Mouse (Mus musculus) right cerebral cortex, postnatal 25 days (tissue): ENCODE data around the gene Klk4.

Source experiments
- DNase-seq: peaks from one replicate; pipeline ENCODE4 v3.0.0; 2022

The Klk4 gene

DNA sequence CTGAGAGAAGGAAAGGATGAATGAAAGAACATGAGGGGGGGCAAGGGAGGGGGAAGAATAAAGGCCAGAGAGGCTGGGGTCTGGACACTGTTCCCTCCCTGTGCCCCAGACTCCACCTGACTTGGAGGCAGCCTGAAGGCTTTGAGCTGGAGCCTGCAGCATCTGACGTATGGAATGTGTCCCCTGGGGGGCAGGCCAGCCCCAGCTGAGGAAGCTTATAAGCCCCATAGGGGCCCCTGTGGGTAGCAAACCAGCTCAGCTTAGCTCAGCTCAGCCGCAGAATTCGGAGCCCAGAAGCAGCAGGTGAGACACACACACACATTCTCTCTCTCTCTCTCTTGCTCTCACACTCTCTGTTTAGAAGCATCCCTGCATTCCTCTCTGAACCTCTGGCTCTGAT, at the start of gene Klk4:
TSS of gene Klk4 (plus strand) at position 249 of the 400 bp plus-strand sequence.
- no peak for DNase-seq

- DNase-seq = no peak
Observed at GRCm38 (mm10) chr7:43841701-43842100, 39.3 kb upstream of the Klk4 start, which contains the start of gene Klk5. Gene Klk5, plus strand, starts transcription at chr7:43841971.

- DNase-seq = no peak
Observed at GRCm38 (mm10) chr7:43843801-43844200, 37.2 kb upstream of the Klk4 start.

DNA sequence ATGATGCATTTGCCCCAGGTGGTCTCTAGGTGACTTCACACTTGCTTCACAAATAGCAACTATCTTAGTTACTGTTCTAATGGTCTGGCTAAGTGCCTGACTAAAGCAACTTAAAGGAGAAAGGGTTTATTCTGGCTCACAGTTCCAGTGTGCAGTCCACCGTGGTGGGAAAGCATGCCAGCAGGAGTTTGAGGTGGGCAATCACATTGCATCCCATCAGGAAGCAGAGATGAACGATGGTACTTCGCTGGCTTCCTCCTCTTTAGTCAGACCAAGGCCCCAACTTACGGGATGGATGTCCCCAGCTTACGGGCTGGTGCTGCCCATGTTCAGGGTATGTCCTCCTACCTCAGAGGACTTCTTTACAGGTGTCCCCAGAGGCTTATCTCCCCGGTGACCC, 29.3 kb upstream of the Klk4 start:
- no peak for DNase-seq

DNA sequence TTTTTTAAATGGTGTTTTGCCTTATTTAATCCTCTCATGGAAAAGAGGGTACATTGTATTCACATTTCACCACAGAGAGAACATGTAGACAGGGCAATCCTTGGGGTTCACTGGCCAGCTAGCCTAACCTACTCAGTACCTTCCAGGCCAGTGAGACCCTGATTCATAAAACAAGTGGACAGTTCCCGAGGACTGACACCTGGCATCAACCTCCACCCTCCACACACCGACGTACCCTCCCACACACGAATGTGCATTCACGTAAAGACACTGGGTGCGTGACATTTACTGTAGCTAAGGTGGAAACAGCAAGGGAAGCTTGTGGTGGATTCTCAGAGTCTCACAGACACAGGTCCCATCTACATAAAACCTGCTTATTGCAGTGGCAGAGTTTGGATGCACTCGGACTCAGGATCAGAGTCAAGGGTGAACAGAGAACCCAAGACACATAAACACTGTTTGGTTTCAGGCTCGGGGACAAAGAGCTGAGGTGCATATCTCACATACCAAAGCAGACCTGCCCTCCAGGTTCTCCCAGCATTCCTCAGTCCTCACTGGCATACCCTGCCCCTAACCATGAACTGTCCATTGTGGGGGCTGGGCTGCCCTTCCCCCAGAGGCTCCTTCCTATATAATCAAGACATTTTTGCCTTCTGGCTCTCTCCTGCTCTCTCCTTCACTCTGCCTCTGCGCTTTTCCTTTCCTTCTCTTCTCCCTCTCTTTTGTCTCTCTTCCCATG, 26.1 kb upstream of the Klk4 start:
- DNase-seq = no peak

GRCm38 (mm10) chr7:43855709-43856108, 25.3 kb upstream of the Klk4 start:
- no peak for DNase-seq

DNA sequence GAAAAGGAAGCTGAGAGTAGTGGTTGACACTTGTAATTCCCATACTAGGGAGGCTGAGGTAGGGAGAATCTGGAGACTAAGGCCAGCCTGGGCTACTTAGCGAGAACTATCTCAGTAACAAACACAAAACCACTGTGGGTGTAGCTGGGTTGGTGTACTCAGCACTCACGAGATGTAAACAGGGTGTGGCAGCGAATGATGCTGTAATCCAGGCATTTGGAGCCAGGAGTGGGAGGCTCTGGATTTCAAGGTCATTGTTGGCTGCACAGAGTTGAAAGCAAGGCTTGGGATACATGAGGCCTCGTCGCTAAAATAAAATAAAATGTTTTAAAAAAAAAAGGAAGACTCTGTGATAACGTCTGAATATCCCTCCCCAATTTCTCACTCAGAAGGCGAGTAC, 24.7 kb upstream of the Klk4 start:
- no peak for DNase-seq

DNA sequence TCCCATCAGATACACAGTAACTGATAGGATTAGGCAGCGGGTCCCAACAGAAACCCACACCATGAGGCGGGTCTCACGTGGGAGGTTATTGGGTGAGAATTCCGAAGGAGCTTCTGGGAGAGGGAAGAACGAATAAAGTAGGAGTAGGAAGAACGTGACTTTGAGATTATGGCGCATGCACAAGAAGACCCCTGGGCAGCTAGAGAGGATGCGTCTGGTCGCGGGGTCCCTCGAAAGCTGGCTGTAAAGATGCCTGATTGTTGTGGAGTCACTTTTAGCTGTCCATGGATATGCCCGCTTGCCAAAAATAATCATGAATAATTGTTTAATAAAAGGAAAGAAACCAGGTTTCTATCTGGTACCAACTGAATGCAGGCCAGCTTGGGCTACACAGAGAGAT, 23.5 kb upstream of the Klk4 start:
- DNase-seq = no peak

- DNase-seq = no peak
Observed at GRCm38 (mm10) chr7:43860411-43860810, 20.5 kb upstream of the Klk4 start.

GRCm38 (mm10) chr7:43873237-43873636, 7.7 kb upstream of the Klk4 start:
- peak; percentile 66 for DNase-seq

DNA sequence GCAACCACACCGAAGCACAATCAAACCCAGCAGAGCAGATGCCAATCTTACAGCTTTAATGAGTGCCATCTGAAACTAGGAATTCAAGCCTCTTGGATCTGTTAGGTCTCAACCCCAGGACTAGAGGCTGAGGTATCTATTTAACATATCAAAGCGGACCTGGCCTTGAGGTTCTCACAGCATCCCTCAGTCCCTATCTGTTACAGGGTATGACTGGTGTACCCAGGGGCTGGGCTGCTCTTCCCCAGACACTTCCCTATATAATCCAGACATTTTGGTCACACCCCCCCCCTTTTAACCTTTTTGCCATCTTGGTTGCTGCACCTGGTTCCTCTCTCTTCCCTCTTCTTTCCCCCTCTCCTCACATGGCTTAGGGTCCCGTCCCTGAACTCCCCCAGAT, 7.3 kb upstream of the Klk4 start:
- DNase-seq = no peak

DNA sequence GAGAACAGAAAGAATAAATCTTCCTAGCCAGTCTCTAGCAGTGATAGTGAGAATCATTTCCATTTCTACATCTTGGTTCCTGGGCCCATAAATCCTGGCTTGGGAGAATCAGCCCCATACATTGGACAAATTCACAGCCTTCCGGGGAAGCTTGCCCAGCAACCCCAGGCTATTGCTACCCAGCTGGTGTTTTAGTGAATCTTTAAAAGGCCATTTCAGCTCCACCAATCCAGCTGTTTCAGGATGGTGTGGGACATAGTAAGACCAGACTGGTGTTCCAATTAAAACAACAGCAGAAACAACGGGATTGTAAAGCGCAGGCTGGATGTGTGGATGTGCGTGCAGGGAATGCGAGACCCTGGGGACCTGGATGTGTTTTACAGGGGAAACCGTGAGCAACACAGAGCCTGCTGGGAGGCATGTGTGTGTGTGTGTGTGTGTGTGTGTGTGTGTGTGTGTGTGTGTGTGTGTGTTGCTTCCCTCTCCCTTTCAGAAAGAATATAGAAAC, 6.0 kb upstream of the Klk4 start:
- no peak for DNase-seq

DNA sequence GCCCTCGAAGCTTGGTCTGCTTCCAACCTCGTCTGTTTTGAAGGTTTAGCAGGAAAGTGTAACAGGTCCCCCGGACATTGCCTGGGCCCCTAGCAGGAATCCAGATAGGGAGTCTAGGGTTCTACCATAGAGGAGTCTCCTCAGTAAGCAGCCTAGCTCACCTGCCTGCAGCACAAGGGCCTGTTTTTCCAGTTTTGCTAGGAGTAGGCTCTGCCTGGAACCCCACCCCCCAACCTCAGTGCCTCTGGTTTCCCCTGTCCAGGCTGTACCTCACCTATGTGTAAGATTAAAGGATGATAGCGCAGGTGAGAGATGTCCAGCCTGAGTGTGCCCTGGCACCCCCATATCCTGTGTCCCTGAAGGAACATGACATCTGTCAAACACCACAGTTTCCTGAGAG, 4.5 kb upstream of the Klk4 start:
- no peak for DNase-seq

GRCm38 (mm10) chr7:43878281-43878680, 2.7 kb upstream of the Klk4 start:
- no peak for DNase-seq

GRCm38 (mm10) chr7:43882346-43882745, 1.4 kb downstream of the Klk4 start:
- no peak for DNase-seq

- no peak for DNase-seq
Observed at GRCm38 (mm10) chr7:43882811-43883210, 1.9 kb downstream of the Klk4 start.

DNA sequence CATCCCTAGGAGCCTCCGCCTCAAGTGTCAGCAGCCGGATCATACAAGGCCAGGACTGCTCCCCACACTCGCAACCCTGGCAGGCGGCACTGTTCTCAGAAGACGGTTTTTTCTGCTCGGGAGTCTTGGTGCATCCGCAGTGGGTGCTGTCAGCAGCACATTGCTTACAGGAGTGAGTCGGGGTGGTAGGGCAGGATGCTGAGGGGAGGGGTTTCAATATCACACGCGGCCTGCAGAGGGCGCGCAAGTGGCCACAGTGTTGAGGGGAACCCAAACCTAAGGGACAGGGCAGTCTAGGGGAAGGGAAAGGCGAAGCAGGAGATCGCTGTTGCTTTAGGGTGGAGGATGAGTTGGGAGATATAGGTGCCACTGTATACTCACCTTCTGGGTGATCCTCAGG, 2.6 kb downstream of the Klk4 start:
- peak; percentile 17 for DNase-seq

GRCm38 (mm10) chr7:43891365-43891764, 10.4 kb downstream of the Klk4 start:
- no peak for DNase-seq

DNA sequence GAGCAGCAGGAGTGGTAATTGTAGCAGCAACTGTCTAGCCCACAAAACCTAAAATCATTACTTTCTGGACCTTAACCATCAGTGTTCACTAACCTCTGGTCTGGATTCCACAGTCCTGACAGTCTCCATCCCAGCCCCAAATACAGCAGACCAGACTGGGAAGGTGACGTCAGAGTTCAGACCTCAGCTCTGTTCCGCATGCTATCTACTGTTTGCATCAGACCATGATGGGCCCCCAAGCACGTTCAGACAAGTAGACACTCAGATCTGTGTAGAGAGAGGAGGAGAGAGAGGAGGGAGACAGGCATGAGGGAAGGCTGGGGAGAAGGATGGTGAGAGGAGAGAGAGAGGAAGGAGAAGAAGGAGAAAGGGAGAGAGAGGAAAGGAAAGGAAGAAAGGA, 10.8 kb downstream of the Klk4 start:
- no peak for DNase-seq

GRCm38 (mm10) chr7:43894836-43895235, 13.9 kb downstream of the Klk4 start:
- peak; percentile 79 for DNase-seq

GRCm38 (mm10) chr7:43914821-43915220, 33.9 kb downstream of the Klk4 start:
- DNase-seq = no peak

DNA sequence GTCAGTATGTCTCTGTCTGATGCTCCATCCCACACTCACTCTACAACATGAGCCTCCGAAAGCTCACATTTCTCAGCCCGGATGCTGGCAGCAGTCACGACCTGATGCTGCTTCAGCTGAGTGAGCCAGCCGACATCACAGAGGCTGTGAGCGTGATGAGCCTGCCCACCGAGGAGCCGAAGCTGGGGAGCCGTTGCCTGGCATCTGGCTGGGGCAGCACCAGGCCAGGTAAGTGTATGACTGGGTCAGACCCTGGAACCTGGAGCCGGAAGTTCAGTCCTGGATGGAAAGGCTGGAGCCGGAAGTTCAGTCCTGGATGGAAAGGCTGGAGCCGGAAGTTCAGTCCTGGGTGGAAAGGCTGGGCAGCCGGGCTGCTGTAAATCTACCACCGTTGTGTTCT, 37.5 kb downstream of the Klk4 start:
- no peak for DNase-seq

DNA sequence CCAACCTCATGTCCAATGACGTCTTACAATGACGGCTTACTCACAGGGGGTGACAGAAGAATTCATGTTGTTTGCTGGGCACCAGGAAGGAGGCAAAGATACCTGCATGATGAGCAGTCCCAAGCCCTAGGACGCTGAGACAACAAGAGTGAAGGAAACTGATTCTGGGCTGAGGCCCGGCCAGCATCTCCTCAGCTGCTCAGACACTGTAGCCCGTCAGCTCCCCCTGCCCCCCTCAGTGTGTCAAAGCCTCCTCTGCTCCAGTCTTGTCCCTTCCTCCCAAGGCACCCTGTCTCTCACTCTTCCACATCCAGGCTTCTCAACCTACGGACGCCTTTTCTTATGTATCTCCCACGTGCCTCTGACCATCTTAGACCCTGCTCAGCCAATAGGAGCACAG, 37.9 kb downstream of the Klk4 start:
- no peak for DNase-seq

GRCm38 (mm10) chr7:43919559-43920451, 38.8 kb downstream of the Klk4 start:
- DNase-seq = peak; percentile 62
